Mouse (Mus musculus) E14TG2a.4 (cell line): ENCODE measurements around the gene Eef2k.

Experiments used
- H3K27me3 ChIP-seq: 2 replicates; pipeline ENCODE4 v1.6.1; 2014; ENCODE audit warnings: low read length, control low read depth; ENCODE audit not compliant: insufficient read depth
- H3K36me3 ChIP-seq: 2 replicates; pipeline ENCODE4 v1.6.1; 2014; ENCODE audit warnings: low read length, control low read depth; ENCODE audit not compliant: insufficient read depth
- H3K4me1 ChIP-seq: replicated peaks from 2 replicates; pipeline ENCODE4 v1.6.1; 2014; ENCODE audit warnings: low read depth, low read length, control low read depth
- H3K4me3 ChIP-seq: replicated peaks from 2 replicates; pipeline ENCODE4 v1.5.1; 2014; ENCODE audit warnings: mild to moderate bottlenecking, low read length
- H3K9me3 ChIP-seq: 2 replicates; pipeline ENCODE4 v1.6.1; 2014; ENCODE audit warnings: low read length, control low read depth
- CTCF ChIP-seq: conservative IDR thresholded peaks from 2 replicates; pipeline ENCODE4 v1.5.1; 2014; ENCODE audit warnings: low read length
- NANOG ChIP-seq: IDR thresholded peaks from 2 replicates; pipeline ENCODE4 v1.6.1; 2014; ENCODE audit warnings: borderline replicate concordance, low read length, mixed read lengths
- POU5F1 ChIP-seq: IDR thresholded peaks from 2 replicates; pipeline ENCODE4 v1.6.1; 2014; ENCODE audit warnings: low read length, borderline replicate concordance

Gene Eef2k

GRCm38 (mm10) chr7:120842345-120843036 is at the start of gene Eef2k:
Gene Eef2k, plus strand, starts transcription at chr7:120842831.
- H3K36me3 ChIP-seq, result 0 out of 2 replicates have a peak, but pooled peaks cover 9% of the 10 kb centered on the region
- TF ChIP-seq NANOG (no peak), CTCF (no peak), POU5F1 (no peak)
- H3K9me3 ChIP-seq, result no peaks in the 10 kb centered on the region
- peaks cover 85% of the 10 kb centered on the region for H3K27me3 ChIP-seq
- H3K4me3 ChIP-seq, result peak within 1 kb of the TSS; percentile 87
- peaks cover 44% of the 10 kb centered on the region for H3K4me1 ChIP-seq

- Histone ChIP-seq H3K27me3 (0 out of 2 replicates have a peak, but pooled peaks cover 6% of the 10 kb centered on the region), H3K4me3 (no peak overlapping the region), H3K36me3 (no peaks in the 10 kb centered on the region), H3K9me3 (peaks cover 10% of the 10 kb centered on the region), H3K4me1 (no peaks in the 10 kb centered on the region)
- TF ChIP-seq POU5F1 (no peak), CTCF (no peak), NANOG (no peak)
These were observed 47.1 kb upstream of the Eef2k start for GRCm38 (mm10) chr7:120795544-120795943.

- Histone ChIP-seq H3K4me3 (no peak overlapping the region), H3K27me3 (0 out of 2 replicates have a peak, but pooled peaks cover 6% of the 10 kb centered on the region), H3K36me3 (no peaks in the 10 kb centered on the region), H3K4me1 (no peaks in the 10 kb centered on the region), H3K9me3 (peaks cover 10% of the 10 kb centered on the region)
- TF ChIP-seq CTCF (no peak), NANOG (no peak), POU5F1 (no peak)
These were observed 46.3 kb upstream of the Eef2k start for GRCm38 (mm10) chr7:120796369-120796768.

- H3K4me1 ChIP-seq, result no peaks in the 10 kb centered on the region
- peaks cover 5% of the 10 kb centered on the region; the same call in 1 of the 2 replicates for H3K27me3 ChIP-seq
- no peak overlapping the region for H3K4me3 ChIP-seq
- peaks cover 2% of the 10 kb centered on the region; the same call in 1 of the 2 replicates for H3K9me3 ChIP-seq
- H3K36me3 ChIP-seq, result no peaks in the 10 kb centered on the region
- TF ChIP-seq CTCF, result no peak
- no peak for TF ChIP-seq POU5F1
- TF ChIP-seq NANOG, result no peak
These were observed 39.4 kb upstream of the Eef2k start for GRCm38 (mm10) chr7:120803268-120803667.

GRCm38 (mm10) chr7:120809705-120810104 is 32.9 kb upstream of the Eef2k start:
- peak overlapping the region; percentile 79 for H3K4me3 ChIP-seq
- peaks cover 39% of the 10 kb centered on the region for H3K27me3 ChIP-seq
- no peaks in the 10 kb centered on the region for H3K4me1 ChIP-seq
- no peaks in the 10 kb centered on the region for H3K36me3 ChIP-seq
- TF ChIP-seq NANOG (no peak), CTCF (no peak), POU5F1 (no peak)
- H3K9me3 ChIP-seq, result no peaks in the 10 kb centered on the region

GRCm38 (mm10) chr7:120811834-120812415 is 30.7 kb upstream of the Eef2k start, which contains the start of gene Gm5737:
Gene Gm5737, plus strand, starts transcription at chr7:120812365.
- H3K4me3 ChIP-seq, result no peak within 1 kb of the TSS
- H3K9me3 ChIP-seq, result no peaks in the 10 kb centered on the region
- no peaks in the 10 kb centered on the region for H3K4me1 ChIP-seq
- TF ChIP-seq NANOG, result no peak
- no peak for TF ChIP-seq POU5F1
- TF ChIP-seq CTCF, result no peak
- H3K27me3 ChIP-seq, result peaks cover 39% of the 10 kb centered on the region
- no peaks in the 10 kb centered on the region for H3K36me3 ChIP-seq

- no peak overlapping the region for H3K4me3 ChIP-seq
- TF ChIP-seq NANOG (no peak), POU5F1 (no peak), CTCF (no peak)
- no peaks in the 10 kb centered on the region for H3K4me1 ChIP-seq
These were observed 25.1 kb upstream of the Eef2k start for GRCm38 (mm10) chr7:120817552-120817951.

GRCm38 (mm10) chr7:120819386-120819785 is 23.2 kb upstream of the Eef2k start:
- H3K36me3 ChIP-seq, result no peaks in the 10 kb centered on the region
- TF ChIP-seq CTCF (no peak), NANOG (no peak), POU5F1 (no peak)
- peaks cover 21% of the 10 kb centered on the region for H3K27me3 ChIP-seq

More at GRCm38 (mm10) chr7:120817552-120817951, 25.1 kb upstream of the Eef2k start:
- Histone ChIP-seq H3K36me3 (no peaks in the 10 kb centered on the region), H3K9me3 (no peaks in the 10 kb centered on the region), H3K27me3 (peaks cover 15% of the 10 kb centered on the region)

More at GRCm38 (mm10) chr7:120819386-120819785, 23.2 kb upstream of the Eef2k start:
- no peaks in the 10 kb centered on the region for H3K9me3 ChIP-seq
- H3K4me1 ChIP-seq, result no peaks in the 10 kb centered on the region
- no peak overlapping the region for H3K4me3 ChIP-seq
